Mouse (Mus musculus) neural tube, embryonic 14.5 days (tissue): ENCODE results near the gene Sept6. TPM values are rescaled to one million over a fixed set of nuclear protein-coding genes. Genes with fewer than 3 reads are reported as not detected.

Source experiments
- ATAC-seq: fragments of 200-750 bp; cut with Nextera tagmentation; 2 replicates; pipeline ENCODE4 v1.8.0; 2017; ENCODE audit warnings: low read depth, mild to moderate bottlenecking, moderate TSS enrichment, moderate library complexity
- H3K27ac ChIP-seq: fragments of 300-500 bp; sonication (generic); 2 replicates; pipeline ENCODE4 v1.5.1; 2014; ENCODE audit warnings: low read depth, mild to moderate bottlenecking, control low read depth, low read length, moderate library complexity, mixed read lengths
- H3K27me3 ChIP-seq: fragments of 300-500 bp; sonication (generic); 2 replicates; pipeline ENCODE4 v1.6.1; 2014; ENCODE audit warnings: low read length; ENCODE audit not compliant: control insufficient read depth, insufficient read depth
- H3K36me3 ChIP-seq: fragments of 300-500 bp; sonication (generic); 2 replicates; pipeline ENCODE4 v1.6.1; 2014; ENCODE audit warnings: low read length, mixed read lengths; ENCODE audit not compliant: control insufficient read depth, insufficient read depth
- H3K4me1 ChIP-seq: fragments of 300-500 bp; sonication (generic); 2 replicates; pipeline ENCODE4 v1.6.1; 2014; ENCODE audit warnings: low read length; ENCODE audit not compliant: control insufficient read depth, insufficient read depth
- H3K4me2 ChIP-seq: fragments of 300-500 bp; sonication (generic); 2 replicates; pipeline ENCODE4 v1.6.1; 2014; ENCODE audit warnings: mild to moderate bottlenecking, low read depth, low read length, control low read depth
- H3K4me3 ChIP-seq: fragments of 300-500 bp; sonication (generic); 2 replicates; pipeline ENCODE4 v1.5.1; 2014; ENCODE audit warnings: low read depth, low read length, control low read depth, mixed read lengths
- H3K9ac ChIP-seq: fragments of 300-500 bp; sonication (generic); replicated peaks from 2 replicates; pipeline ENCODE4 v1.6.1; 2014; ENCODE audit warnings: low read depth, mild to moderate bottlenecking, control low read depth, low read length, mixed read lengths
- H3K9me3 ChIP-seq: fragments of 300-500 bp; sonication (generic); 2 replicates; pipeline ENCODE4 v1.6.1; 2016; ENCODE audit warnings: low read length; ENCODE audit not compliant: control insufficient read depth
- WGBS: fragments of 180-500 bp; shearing (Covaris S2); extraction: QIAGEN DNeasy Blood & Tissue Kit; methylation state at CpG from one replicate; pipeline ENCODE4 v1.1.7; 2014; 5-methylcytosine and 5-hydroxymethylcytosine counted together
- polyA plus RNA-seq: library from polyadenylated mRNA; unstranded; fragments of >200 nt; fragmentation: Nextera tagmentation; extraction: Ambion mirVana; gene quantifications from 2 replicates; pipeline ENCODE4 v1.2.1, GENCODE M21; 2014

Sept6 gene
- polyA plus RNA-seq, 1 experiment from 2014 or later, result 79.6 TPM

DNA sequence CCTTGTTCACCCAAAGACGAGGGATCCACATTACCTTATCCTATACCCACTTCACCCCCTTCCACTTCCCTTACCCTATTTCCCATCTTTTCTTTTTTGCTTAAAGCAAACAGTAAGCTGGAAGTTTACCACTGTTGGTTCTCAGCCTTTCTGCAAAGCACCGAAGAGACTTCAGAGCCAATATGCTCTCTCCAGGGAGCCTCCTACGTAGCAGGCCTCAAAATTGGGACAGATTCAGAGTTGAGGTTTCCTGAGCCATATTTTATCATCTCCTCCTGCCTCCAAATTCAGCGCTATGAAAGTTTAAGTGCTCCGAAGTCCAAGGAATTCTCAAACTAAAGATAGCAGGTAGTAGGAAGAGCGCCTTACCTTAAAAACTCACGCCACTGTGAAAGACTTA, 14.6 kb downstream of the Sept6 start:
- Histone ChIP-seq H3K4me3 (no peak overlapping the region), H3K27me3 (no peaks in the 10 kb centered on the region), H3K9ac (no peak overlapping the region), H3K27ac (no peak overlapping the region), H3K9me3 (no peaks in the 10 kb centered on the region), H3K4me2 (no peak overlapping the region), H3K36me3 (no peaks in the 10 kb centered on the region), H3K4me1 (no peaks in the 10 kb centered on the region)
- no peak for ATAC-seq
- 92% methylated on average over 7 of the region's 7 CpGs for WGBS

- Histone ChIP-seq H3K36me3 (no peaks in the 10 kb centered on the region), H3K27me3 (no peaks in the 10 kb centered on the region), H3K4me1 (no peaks in the 10 kb centered on the region), H3K9me3 (no peaks in the 10 kb centered on the region), H3K4me3 (no peak overlapping the region), H3K4me2 (no peak overlapping the region), H3K27ac (no peak overlapping the region), H3K9ac (no peak overlapping the region)
- no peak for ATAC-seq
- 76% methylated on average over 4 of the region's 4 CpGs for WGBS
Observed at GRCm38 (mm10) chrX:36976272-36976671, 15.3 kb downstream of the Sept6 start.

DNA sequence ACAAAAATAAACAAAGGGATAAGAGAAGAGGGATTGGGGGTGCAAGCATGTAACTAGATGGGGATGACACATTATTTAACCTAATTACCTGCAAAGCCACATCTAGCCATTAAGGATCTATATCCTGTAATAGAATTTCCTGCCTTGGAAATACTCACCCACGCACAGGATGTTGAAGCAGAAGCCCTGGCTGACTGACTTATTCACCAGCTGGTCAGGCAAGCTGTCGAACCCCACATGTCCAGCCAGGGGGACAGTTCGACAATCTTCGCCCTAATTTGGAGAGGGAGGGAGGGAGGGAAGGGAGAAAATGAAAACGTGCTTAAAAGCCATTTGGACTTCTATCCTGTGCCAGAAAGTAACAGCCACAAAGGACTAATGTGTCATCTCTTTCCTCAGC, 16.7 kb downstream of the Sept6 start:
- ATAC-seq, result no peak
- no peaks in the 10 kb centered on the region for H3K9me3 ChIP-seq

DNA sequence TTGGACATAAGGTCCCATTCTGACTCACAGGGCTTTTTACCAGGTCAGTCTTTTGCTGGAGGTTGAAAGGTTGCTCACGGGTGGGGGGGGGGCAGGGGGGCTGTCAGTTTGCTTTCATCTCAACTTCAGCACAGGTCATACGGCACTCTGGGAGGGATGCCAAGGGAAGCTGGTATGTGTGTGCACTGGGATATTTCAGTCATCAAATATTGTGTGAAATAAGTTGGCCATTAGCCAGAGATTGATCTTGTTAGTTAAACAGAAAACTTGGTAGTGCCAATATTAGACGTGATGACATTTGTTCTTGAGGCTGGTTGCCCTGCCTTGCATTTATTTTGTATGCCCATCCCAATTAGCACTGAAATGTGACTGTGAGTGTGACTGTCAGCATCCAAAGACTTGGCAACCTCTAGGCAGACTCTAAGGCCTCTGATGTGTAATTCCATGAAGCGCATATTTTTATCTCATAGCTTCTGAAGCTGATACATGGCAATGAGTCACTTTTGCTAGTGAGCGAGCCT, 18.6 kb downstream of the Sept6 start:
- Histone ChIP-seq H3K27me3 (no peaks in the 10 kb centered on the region), H3K4me3 (no peak overlapping the region), H3K4me1 (no peaks in the 10 kb centered on the region), H3K9ac (no peak overlapping the region), H3K4me2 (no peak overlapping the region), H3K36me3 (no peaks in the 10 kb centered on the region), H3K27ac (no peak overlapping the region), H3K9me3 (no peaks in the 10 kb centered on the region)
- ATAC-seq, result no peak
- 83% methylated on average over 5 of the region's 5 CpGs for WGBS

More for the DNA sequence above, 16.7 kb downstream of the Sept6 start:
- H3K36me3 ChIP-seq, result no peaks in the 10 kb centered on the region
- H3K9ac ChIP-seq, result no peak overlapping the region
- no peaks in the 10 kb centered on the region for H3K27me3 ChIP-seq
- 78% methylated on average over 5 of the region's 5 CpGs for WGBS
- no peak overlapping the region for H3K27ac ChIP-seq
- no peak overlapping the region for H3K4me3 ChIP-seq
- H3K4me2 ChIP-seq, result no peak overlapping the region
- H3K4me1 ChIP-seq, result no peaks in the 10 kb centered on the region

GRCm38 (mm10) chrX:36971156-36971555, 20.4 kb downstream of the Sept6 start:
- H3K4me2 ChIP-seq, result no peak overlapping the region
- H3K9me3 ChIP-seq, result no peaks in the 10 kb centered on the region
- H3K4me1 ChIP-seq, result no peaks in the 10 kb centered on the region
- no peak overlapping the region for H3K4me3 ChIP-seq
- 92% methylated on average over 4 of the region's 4 CpGs for WGBS
- no peak overlapping the region for H3K9ac ChIP-seq
- no peaks in the 10 kb centered on the region for H3K36me3 ChIP-seq
- H3K27me3 ChIP-seq, result no peaks in the 10 kb centered on the region
- no peak overlapping the region for H3K27ac ChIP-seq
- ATAC-seq, result no peak

GRCm38 (mm10) chrX:36969501-36969900, 22.1 kb downstream of the Sept6 start:
- H3K9ac ChIP-seq, result no peak overlapping the region
- no peaks in the 10 kb centered on the region for H3K4me1 ChIP-seq
- ATAC-seq, result no peak
- H3K4me2 ChIP-seq, result no peak overlapping the region
- no peak overlapping the region for H3K27ac ChIP-seq
- no peaks in the 10 kb centered on the region for H3K36me3 ChIP-seq
- H3K4me3 ChIP-seq, result no peak overlapping the region
- no peaks in the 10 kb centered on the region for H3K9me3 ChIP-seq
- WGBS, result 54% methylated on average over 4 of the region's 4 CpGs
- H3K27me3 ChIP-seq, result no peaks in the 10 kb centered on the region

- Histone ChIP-seq H3K4me3 (no peak overlapping the region), H3K9me3 (no peaks in the 10 kb centered on the region), H3K4me1 (no peaks in the 10 kb centered on the region), H3K4me2 (no peak overlapping the region), H3K36me3 (no peaks in the 10 kb centered on the region), H3K27me3 (no peaks in the 10 kb centered on the region), H3K9ac (no peak overlapping the region), H3K27ac (no peak overlapping the region)
- no peak for ATAC-seq
- 93% methylated on average over 2 of the region's 2 CpGs for WGBS
Observed at GRCm38 (mm10) chrX:36956674-36957073, 34.9 kb downstream of the Sept6 start.

DNA sequence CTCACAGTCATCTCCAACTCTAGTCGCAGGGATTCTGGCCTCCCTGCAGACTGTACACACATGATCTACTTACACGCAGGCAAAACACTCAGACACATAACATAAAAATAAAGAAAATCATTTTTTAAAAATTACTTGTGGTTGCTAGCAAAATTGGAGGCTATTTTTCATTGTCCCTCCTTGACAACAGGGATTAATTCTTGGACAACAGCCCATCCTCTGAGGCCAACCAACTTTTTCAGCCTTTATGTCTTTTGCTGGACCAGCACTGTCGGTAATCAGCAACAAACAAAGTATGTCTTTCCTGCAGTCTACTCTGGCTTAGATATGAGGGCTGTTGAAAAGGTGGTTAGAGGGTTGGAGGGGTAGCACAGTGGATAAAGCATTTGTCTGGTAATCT, 50.5 kb downstream of the Sept6 start:
- Histone ChIP-seq H3K4me2 (no peak overlapping the region), H3K9ac (no peak overlapping the region), H3K4me1 (no peaks in the 10 kb centered on the region), H3K9me3 (no peaks in the 10 kb centered on the region), H3K4me3 (no peak overlapping the region), H3K27me3 (no peaks in the 10 kb centered on the region), H3K27ac (no peak overlapping the region), H3K36me3 (no peaks in the 10 kb centered on the region)
- 88% methylated on average over 3 of the region's 3 CpGs for WGBS
- no peak for ATAC-seq

DNA sequence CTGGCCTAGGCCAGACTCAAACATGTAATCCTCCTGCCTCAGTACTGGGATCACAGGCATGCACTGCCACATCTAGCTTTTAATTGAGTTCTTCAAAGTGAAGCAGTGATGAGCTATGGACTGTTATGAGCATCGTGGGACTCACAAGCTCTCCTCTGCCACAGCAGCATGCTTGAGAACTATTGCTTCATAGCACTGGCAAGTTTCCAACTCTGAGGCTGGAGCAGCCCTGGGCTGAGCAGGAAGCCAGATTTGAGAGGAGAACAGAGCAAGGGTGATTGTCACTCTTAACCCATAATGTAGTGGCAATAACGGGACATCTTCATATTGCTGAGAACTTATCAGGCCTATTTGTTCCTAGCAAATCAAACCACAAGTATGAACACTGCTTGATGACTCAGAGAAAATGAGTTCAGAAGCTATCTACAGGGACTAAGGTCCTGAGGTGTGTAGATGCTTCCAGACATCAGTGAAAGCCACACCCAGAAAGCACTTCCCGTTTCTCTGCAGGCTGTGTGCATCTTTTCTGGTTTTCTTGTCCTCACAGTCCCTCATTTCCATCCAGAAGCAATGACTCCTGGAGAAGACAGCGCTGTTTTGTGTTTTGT, 51.7 kb downstream of the Sept6 start:
- Histone ChIP-seq H3K27me3 (no peaks in the 10 kb centered on the region), H3K4me3 (no peak overlapping the region), H3K4me2 (no peak overlapping the region), H3K36me3 (no peaks in the 10 kb centered on the region), H3K9ac (no peak overlapping the region), H3K4me1 (no peaks in the 10 kb centered on the region), H3K27ac (no peak overlapping the region), H3K9me3 (no peaks in the 10 kb centered on the region)
- ATAC-seq, result peak; percentile 79; the same call in 1 of the 2 replicates
- 71% methylated on average over 4 of the region's 4 CpGs for WGBS
